Mouse (Mus musculus) lung, postnatal 14 days (tissue): ENCODE results near the gene Slamf8.
A peak's percentile ranks its signal among the peaks of the same experiment; 100 is the strongest.

Experiments
- DNase-seq: peaks from one replicate; pipeline ENCODE4 v3.0.0; 2021

The Slamf8 gene

GRCm38 (mm10) chr1:172585612-172586567, 4.5 kb downstream of the Slamf8 start:
- no peak for DNase-seq

- no peak for DNase-seq
These were observed 5.3 kb downstream of the Slamf8 start for GRCm38 (mm10) chr1:172585026-172585425.

- DNase-seq = no peak
These were observed 6.1 kb downstream of the Slamf8 start for GRCm38 (mm10) chr1:172584271-172584670.

- no peak for DNase-seq
These were observed 7.9 kb downstream of the Slamf8 start for GRCm38 (mm10) chr1:172582436-172582835.

- no peak for DNase-seq
These were observed 10.3 kb downstream of the Slamf8 start for GRCm38 (mm10) chr1:172580116-172580515.

- DNase-seq = no peak
These were observed 22.6 kb downstream of the Slamf8 start for GRCm38 (mm10) chr1:172567758-172568157.

- DNase-seq = no peak
These were observed 24.2 kb downstream of the Slamf8 start for GRCm38 (mm10) chr1:172566131-172566530.

GRCm38 (mm10) chr1:172563465-172563828, 26.9 kb downstream of the Slamf8 start:
- no peak for DNase-seq

GRCm38 (mm10) chr1:172562641-172563464, 27.5 kb downstream of the Slamf8 start:
- peak; percentile 72 for DNase-seq

GRCm38 (mm10) chr1:172555638-172556037, 34.7 kb downstream of the Slamf8 start, which contains the start of gene Vsig8:
Gene Vsig8 (plus strand): TSS chr1:172555938.
- no peak for DNase-seq

GRCm38 (mm10) chr1:172552623-172553022, 37.7 kb downstream of the Slamf8 start:
- DNase-seq = no peak

GRCm38 (mm10) chr1:172551009-172551408, 39.4 kb downstream of the Slamf8 start:
- DNase-seq = no peak

- peak; percentile 63 for DNase-seq
These were observed 39.8 kb downstream of the Slamf8 start for GRCm38 (mm10) chr1:172550551-172550951.

- no peak for DNase-seq
These were observed 40.7 kb downstream of the Slamf8 start for GRCm38 (mm10) chr1:172549717-172550116.

- no peak for DNase-seq
These were observed 41.1 kb downstream of the Slamf8 start for GRCm38 (mm10) chr1:172549314-172549713.

- no peak for DNase-seq
These were observed 41.9 kb downstream of the Slamf8 start for GRCm38 (mm10) chr1:172548501-172548900.

- no peak for DNase-seq
These were observed 44.3 kb downstream of the Slamf8 start for GRCm38 (mm10) chr1:172546062-172546461.

- no peak for DNase-seq
These were observed 50.0 kb downstream of the Slamf8 start for GRCm38 (mm10) chr1:172540283-172540820.

GRCm38 (mm10) chr1:172539827-172540226, 50.5 kb downstream of the Slamf8 start:
- no peak for DNase-seq

GRCm38 (mm10) chr1:172535116-172535515, 55.3 kb downstream of the Slamf8 start:
- no peak for DNase-seq

- DNase-seq = peak; percentile 55
These were observed 57.8 kb downstream of the Slamf8 start for GRCm38 (mm10) chr1:172532551-172532950.
